Mouse (Mus musculus) CH12.LX (cell line): ENCODE results near the gene Acrbp. TPM values are rescaled to one million over a fixed set of nuclear protein-coding genes. Genes with fewer than 3 reads are reported as not detected.
A peak's percentile ranks its signal among the peaks of the same experiment; 100 is the strongest.

Source experiments
- DNase-seq: peaks from one replicate; pipeline ENCODE4 v3.0.0-alpha.2; 2013; ENCODE audit errors: extremely low read depth
- H3K27ac ChIP-seq: 2 replicates; pipeline ENCODE4 v1.5.1; 2012; ENCODE audit warnings: low read depth, mild to moderate bottlenecking, control low read depth, moderate library complexity; ENCODE audit not compliant: insufficient read depth
- H3K27me3 ChIP-seq: replicated peaks from 2 replicates; pipeline ENCODE3; 2012; ENCODE audit warnings: inconsistent platforms
- H3K36me3 ChIP-seq, 2 experiments: replicated peaks in 1 of 2; 2 replicates each; pipeline versions ENCODE3 to v1.6.1; 2012; ENCODE audit warnings: inconsistent platforms in 1 of 2, low read length in 1 of 2, mild to moderate bottlenecking in 1 of 2, mixed read lengths in 1 of 2, moderate library complexity in 1 of 2; ENCODE audit not compliant: control insufficient read depth in 1 of 2, insufficient read depth in 1 of 2
- H3K4me1 ChIP-seq, 2 experiments: 2 replicates each; pipeline ENCODE4 v1.6.1; 2012; ENCODE audit warnings: inconsistent platforms in 1 of 2, moderate library complexity in 1 of 2; ENCODE audit not compliant: insufficient read depth in 2 of 2, control insufficient read depth in 1 of 2
- H3K4me2 ChIP-seq: 2 replicates; pipeline ENCODE4 v1.6.1; 2012; ENCODE audit warnings: low read depth, mild to moderate bottlenecking, control low read depth; ENCODE audit not compliant: poor library complexity, insufficient read depth, severe bottlenecking
- H3K4me3 ChIP-seq, 3 experiments: fragments of 150-350 bp in 1 of 3; sonication (generic) in 1 of 3; replicated peaks in 1 of 3; 2 replicates each; pipeline versions ENCODE3 to v1.5.1; 2011 to 2012; ENCODE audit warnings: low read depth in 2 of 3, low read length in 2 of 3, mild to moderate bottlenecking in 2 of 3, moderate library complexity in 2 of 3, control low read depth in 1 of 3, improper control_type of control experiment in 1 of 3, inconsistent platforms in 1 of 3, mixed read lengths in 1 of 3; ENCODE audit not compliant: poor library complexity in 1 of 3
- H3K79me2 ChIP-seq: replicated peaks from 2 replicates; pipeline ENCODE4 v1.6.1; 2012; ENCODE audit warnings: mild to moderate bottlenecking, moderate library complexity; ENCODE audit not compliant: control insufficient read depth, poor library complexity, insufficient read depth, severe bottlenecking; ENCODE audit errors: extremely low read depth
- H3K9ac ChIP-seq: 2 replicates; pipeline ENCODE4 v1.6.1; 2012; ENCODE audit warnings: low read depth, mild to moderate bottlenecking, control low read depth, moderate library complexity; ENCODE audit not compliant: insufficient read depth
- H3K9me3 ChIP-seq: replicated peaks from 2 replicates; pipeline ENCODE3; 2012; ENCODE audit warnings: low read length, inconsistent platforms, mixed read lengths
- BHLHE40 ChIP-seq: IDR thresholded peaks from 2 replicates; pipeline ENCODE4 v1.6.1; 2011; ENCODE audit warnings: mild to moderate bottlenecking, low read depth, low read length, improper control_type of control experiment
- CHD1 ChIP-seq: IDR thresholded peaks from 2 replicates; pipeline ENCODE4 v1.6.1; 2012; ENCODE audit warnings: low read depth, low read length, improper control_type of control experiment, inconsistent platforms
- CHD2 ChIP-seq: IDR thresholded peaks from 2 replicates; pipeline ENCODE4 v1.6.1; 2011; ENCODE audit warnings: low read length, improper control_type of control experiment
- ELF1 ChIP-seq: IDR thresholded peaks from 2 replicates; pipeline ENCODE4 v1.6.1; 2014; ENCODE audit warnings: low read depth, mild to moderate bottlenecking, inconsistent platforms, low read length, improper control_type of control experiment
- EP300 ChIP-seq: IDR thresholded peaks from 2 replicates; pipeline ENCODE4 v1.6.1; 2011; ENCODE audit warnings: low read length, improper control_type of control experiment
- ETS1 ChIP-seq: conservative IDR thresholded peaks from 2 replicates; pipeline ENCODE4 v1.6.1; 2012; ENCODE audit warnings: low read depth, mild to moderate bottlenecking, inconsistent platforms, low read length, improper control_type of control experiment, moderate library complexity
- GABPA ChIP-seq: IDR thresholded peaks from 2 replicates; pipeline ENCODE4 v1.6.1; 2012; ENCODE audit warnings: low read depth, low read length, improper control_type of control experiment, inconsistent platforms; ENCODE audit not compliant: insufficient replicate concordance
- HCFC1 ChIP-seq: IDR thresholded peaks from 2 replicates; pipeline ENCODE4 v1.6.1; 2012; ENCODE audit warnings: low read depth, mild to moderate bottlenecking, inconsistent platforms, low read length, improper control_type of control experiment
- IRF4 ChIP-seq: IDR thresholded peaks from 2 replicates; pipeline ENCODE4 v1.6.1; 2014; ENCODE audit warnings: low read depth, mild to moderate bottlenecking, inconsistent platforms, low read length, improper control_type of control experiment
- JUN ChIP-seq: IDR thresholded peaks from 2 replicates; pipeline ENCODE4 v1.6.1; 2011; ENCODE audit warnings: low read depth, mild to moderate bottlenecking, low read length, improper control_type of control experiment, moderate library complexity; ENCODE audit not compliant: insufficient read depth
- KAT2A ChIP-seq: IDR thresholded peaks from 2 replicates; pipeline ENCODE4 v1.6.1; 2012; ENCODE audit warnings: low read length, improper control_type of control experiment, inconsistent platforms; ENCODE audit not compliant: insufficient replicate concordance
- MAZ ChIP-seq: IDR thresholded peaks from 2 replicates; pipeline ENCODE4 v1.6.1; 2012; ENCODE audit warnings: low read depth, mild to moderate bottlenecking, inconsistent platforms, low read length, improper control_type of control experiment, moderate library complexity
- MEF2A ChIP-seq: IDR thresholded peaks from 2 replicates; pipeline ENCODE4 v1.6.1; 2014; ENCODE audit warnings: low read depth, mild to moderate bottlenecking, inconsistent platforms, low read length, improper control_type of control experiment, borderline replicate concordance
- MXI1 ChIP-seq: IDR thresholded peaks from 2 replicates; pipeline ENCODE4 v1.6.1; 2011; ENCODE audit warnings: mild to moderate bottlenecking, low read depth, low read length, improper control_type of control experiment
- NELFE ChIP-seq: IDR thresholded peaks from 2 replicates; pipeline ENCODE4 v1.6.1; 2011; ENCODE audit warnings: low read depth, low read length, improper control_type of control experiment
- NRF1 ChIP-seq: IDR thresholded peaks from 2 replicates; pipeline ENCODE4 v1.6.1; 2014; ENCODE audit warnings: low read depth, mild to moderate bottlenecking, inconsistent platforms, low read length, improper control_type of control experiment, moderate library complexity
- PAX5 ChIP-seq: IDR thresholded peaks from 2 replicates; pipeline ENCODE4 v1.6.1; 2012; ENCODE audit warnings: low read length, inconsistent platforms, mixed read lengths
- POLR2AphosphoS2 ChIP-seq: IDR thresholded peaks from 2 replicates; pipeline ENCODE4 v1.6.1; 2011; ENCODE audit warnings: low read depth, low read length, improper control_type of control experiment
- RAD21 ChIP-seq: IDR thresholded peaks from 2 replicates; pipeline ENCODE4 v1.6.1; 2011; ENCODE audit warnings: low read depth, mild to moderate bottlenecking, low read length, improper control_type of control experiment, moderate library complexity
- RCOR1 ChIP-seq: conservative IDR thresholded peaks from 2 replicates; pipeline ENCODE4 v1.6.1; 2012; ENCODE audit warnings: low read depth, mild to moderate bottlenecking, inconsistent platforms, low read length, improper control_type of control experiment
- SMC3 ChIP-seq: IDR thresholded peaks from 2 replicates; pipeline ENCODE4 v1.6.1; 2011; ENCODE audit warnings: low read depth, low read length, improper control_type of control experiment
- TBP ChIP-seq: conservative IDR thresholded peaks from 2 replicates; pipeline ENCODE4 v1.6.1; 2011; ENCODE audit warnings: low read depth, low read length, improper control_type of control experiment
- TCF12 ChIP-seq: IDR thresholded peaks from 2 replicates; pipeline ENCODE4 v1.6.1; 2014; ENCODE audit warnings: low read depth, mild to moderate bottlenecking, inconsistent platforms, low read length, improper control_type of control experiment
- UBTF ChIP-seq: IDR thresholded peaks from 2 replicates; pipeline ENCODE4 v1.6.1; 2012; ENCODE audit warnings: low read depth, mild to moderate bottlenecking, inconsistent platforms, low read length, improper control_type of control experiment, moderate library complexity
- USF1 ChIP-seq: IDR thresholded peaks from 2 replicates; pipeline ENCODE4 v1.6.1; 2014; ENCODE audit warnings: low read depth, mild to moderate bottlenecking, inconsistent platforms, low read length, improper control_type of control experiment
- ZC3H11A ChIP-seq: IDR thresholded peaks from 2 replicates; pipeline ENCODE4 v1.6.1; 2012; ENCODE audit warnings: low read depth, mild to moderate bottlenecking, inconsistent platforms, low read length, improper control_type of control experiment
- ZKSCAN1 ChIP-seq: IDR thresholded peaks from 2 replicates; pipeline ENCODE4 v1.6.1; 2012; ENCODE audit warnings: low read depth, inconsistent platforms, low read length, improper control_type of control experiment, borderline replicate concordance
- ZMIZ1 ChIP-seq: IDR thresholded peaks from 2 replicates; pipeline ENCODE4 v1.6.1; 2012; ENCODE audit warnings: low read depth, mild to moderate bottlenecking, inconsistent platforms, low read length, improper control_type of control experiment
- ZNF384 ChIP-seq: IDR thresholded peaks from 2 replicates; pipeline ENCODE4 v1.6.1; 2012; ENCODE audit warnings: low read depth, low read length, improper control_type of control experiment, inconsistent platforms
- dilution Hi-C: fragments of 300-500 bp; cut with MboI; formaldehyde crosslinking; loops from 2 replicates; pipeline ENCODE4 v1.14.3; 2020; ENCODE audit warnings: low sequenced_read_pairs; ENCODE audit not compliant: extremely low pct_unique_long_range_greater_than_20kb, extremely low pct_ligation_motif_present
- in situ Hi-C: fragments of 300-500 bp; cut with MboI; formaldehyde crosslinking; loops from 3 replicates; pipeline ENCODE4 v1.14.3; 2019; ENCODE audit warnings: low sequenced_read_pairs, low pct_ligation_motif_present, low pct_unique_long_range_greater_than_20kb, mixed read lengths
- polyA plus RNA-seq: library from polyadenylated mRNA; unstranded; fragments of >175 nt; gene quantifications from 2 replicates; pipeline ENCODE4 v1.2.1, GENCODE M21; 2012; ENCODE audit warnings: low read depth; ENCODE audit not compliant: insufficient read length
- total RNA-seq, 2 experiments: library from RNA; depleted of rRNA; stranded (reverse); fragments of 300-350 nt in 1 of 2; fragments of >200 nt in 1 of 2; gene quantifications; 2 replicates each; pipeline ENCODE4 v1.2.3; 2012 to 2014

Gene Acrbp
- total and polyA plus RNA-seq, 3 experiments: 1.7 to 4.9 (median 3.3) TPM

GRCm38 (mm10) chr6:125039131-125039530 lies 10.4 kb upstream of the Acrbp start:
- dilution Hi-C loops: no loop called here
- peaks cover 7 to 25% of the 10 kb centered on the region in 2 experiments; a peak in 3 of 4 replicates for H3K4me1 ChIP-seq
- H3K9me3 ChIP-seq: no peaks in the 10 kb centered on the region
- no peak for DNase-seq
- in situ Hi-C loops: loop anchor here (25.0 kb wide), 1 partner anchor 177 kb away; the partner anchor contains the start of genes Gpr162 and P3h3
- peaks cover 30 to 53% of the 10 kb centered on the region in 2 experiments for H3K36me3 ChIP-seq
- H3K4me2 ChIP-seq: peak overlapping the region; percentile 46
- no peaks in the 10 kb centered on the region for H3K27me3 ChIP-seq
- no peak overlapping the region for H3K27ac ChIP-seq
- peak; percentile 49; the same call in 1 of the 2 replicates for TF ChIP-seq ZMIZ1
- no peak for TF ChIP-seq UBTF
- no peak for TF ChIP-seq BHLHE40
- no peak for TF ChIP-seq RAD21
- no peak for TF ChIP-seq JUN
- H3K9ac ChIP-seq: no peak overlapping the region
- H3K4me3 ChIP-seq: peak overlapping the region in 1 of 3 experiments; percentile 25
- H3K79me2 ChIP-seq: peaks cover 23% of the 10 kb centered on the region

GRCm38 (mm10) chr6:125039533-125040153 lies 9.8 kb upstream of the Acrbp start, which contains the start of gene Ing4:
Ing4 (plus strand) TSS chr6:125039760.
- Histone ChIP-seq H3K27me3 (no peaks in the 10 kb centered on the region), H3K79me2 (peaks cover 23% of the 10 kb centered on the region), H3K9me3 (no peaks in the 10 kb centered on the region), H3K27ac (no peak within 1 kb of the TSS), H3K4me2 (peak within 1 kb of the TSS; percentile 86), H3K4me1 (peaks cover 7 to 25% of the 10 kb centered on the region in 2 experiments; a peak in 3 of 4 replicates), H3K4me3 (peak within 1 kb of the TSS; percentile 71 to 80 (median 76)), H3K9ac (peak within 1 kb of the TSS; percentile 77), H3K36me3 (peaks cover 33 to 56% of the 10 kb centered on the region in 2 experiments)
- dilution Hi-C loops: no loop called here
- in situ Hi-C loops: loop anchor here (10.0 to 25.0 kb wide), 2 partner anchors 55 to 177 kb away; partner anchors contain the start of genes Chd4, Gpr162 and P3h3
- peak; percentile 98 for DNase-seq
- TF ChIP-seq POLR2AphosphoS2 (peak; percentile 93), NRF1 (peak; percentile 68), MXI1 (peak; percentile 38; the same call in 1 of the 2 replicates), PAX5 (no peak), ZNF384 (peak; percentile 100), ZKSCAN1 (no peak; the same call in 1 of the 2 replicates), RCOR1 (no peak; the same call in 1 of the 2 replicates), KAT2A (peak; percentile 98), HCFC1 (peak; percentile 98), MEF2A (peak; percentile 84), EP300 (no peak), GABPA (peak; percentile 92), ELF1 (peak; percentile 100), MAZ (peak; percentile 77; the same call in 1 of the 2 replicates), IRF4 (peak; percentile 67; the same call in 1 of the 2 replicates), TBP (peak; percentile 69), RAD21 (no peak), UBTF (peak; percentile 79; the same call in 1 of the 2 replicates), JUN (peak; percentile 84), NELFE (0 out of 2 replicates have a peak, but pooled peaks have one; percentile 43), TCF12 (peak; percentile 64; the same call in 1 of the 2 replicates), CHD2 (peak; percentile 74), ZMIZ1 (no peak), ZC3H11A (no peak), ETS1 (peak; percentile 74), USF1 (no peak), CHD1 (no peak), SMC3 (no peak)
